Mouse (Mus musculus): ENCODE results near the gene C5ar2.
"Not testable (repeated sequence)": the region's sequence is repeated elsewhere in the genome, so short reads cannot be mapped to it uniquely, and the experiment has no call there.

C5ar2 gene

GRCm38 (mm10) chr7:16255963-16256362 is 12.0 kb upstream of the C5ar2 start:
- not testable (repeated sequence) for DNase-seq

GRCm38 (mm10) chr7:16254195-16254594 is 10.2 kb upstream of the C5ar2 start:
- no peak for DNase-seq

DNA sequence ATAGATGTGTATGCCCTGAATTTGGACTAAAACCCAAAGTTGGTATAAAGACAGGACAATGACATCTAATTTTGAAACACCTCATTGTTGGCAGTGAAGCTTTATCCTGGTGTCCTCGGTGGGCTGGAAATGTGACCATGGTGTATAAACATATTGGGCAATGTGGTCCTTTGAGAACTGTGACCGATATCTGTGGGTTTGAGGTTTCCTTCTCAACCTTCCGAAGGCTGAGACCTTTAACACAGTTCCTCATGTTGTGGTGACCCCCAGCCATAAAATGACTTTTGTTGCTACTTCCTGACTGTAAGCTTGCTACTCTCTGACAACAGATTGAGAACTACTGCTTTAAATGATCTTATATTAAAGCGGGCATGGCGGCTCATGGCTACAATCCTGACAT is 6.7 kb upstream of the C5ar2 start:
- DNase-seq, result no peak

DNA sequence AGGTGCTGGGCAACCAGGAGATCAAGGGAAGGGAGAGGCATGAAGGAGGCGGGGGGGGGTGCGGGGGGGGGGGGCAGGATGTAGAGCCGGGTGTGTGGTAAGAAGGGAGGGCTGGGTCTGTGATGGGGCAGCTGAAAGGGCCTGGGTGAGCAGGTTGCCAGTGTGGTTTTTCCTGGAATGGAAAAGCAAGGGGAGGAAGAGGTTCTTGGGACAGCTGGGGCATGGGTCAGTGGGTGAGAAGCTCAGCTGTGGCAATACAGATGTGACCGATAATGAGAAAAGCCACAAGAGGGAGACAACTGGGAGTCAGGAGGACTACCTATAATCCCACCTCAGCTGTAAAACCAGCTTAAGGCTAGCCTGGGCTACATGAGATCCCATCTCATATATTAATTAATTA is 2.0 kb upstream of the C5ar2 start:
- no peak for DNase-seq

GRCm38 (mm10) chr7:16242198-16242597 is 1.8 kb downstream of the C5ar2 start:
- no peak for DNase-seq

- DNase-seq, result no peak
These were observed 2.2 kb downstream of the C5ar2 start for GRCm38 (mm10) chr7:16241787-16242186.

DNA sequence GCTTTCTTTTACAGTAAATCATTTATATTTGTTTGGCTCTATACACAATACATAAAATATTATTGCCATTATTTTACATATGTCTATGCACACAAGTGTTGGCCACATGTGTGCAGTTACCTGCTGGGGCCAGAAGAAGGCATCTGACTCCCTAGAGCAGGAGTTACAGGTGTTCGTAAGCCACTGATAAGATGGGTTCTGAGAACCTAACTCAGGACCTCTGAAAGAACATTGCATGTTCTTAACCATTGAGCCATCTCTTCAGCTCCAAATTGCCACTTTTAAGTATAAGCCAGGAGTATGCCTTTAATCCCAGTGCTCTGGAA is 3.0 kb downstream of the C5ar2 start:
- DNase-seq, result no peak

GRCm38 (mm10) chr7:16240281-16240977 is 3.5 kb downstream of the C5ar2 start:
- DNase-seq, result no peak

- no peak for DNase-seq
These were observed 4.4 kb downstream of the C5ar2 start for GRCm38 (mm10) chr7:16239554-16239997.

DNA sequence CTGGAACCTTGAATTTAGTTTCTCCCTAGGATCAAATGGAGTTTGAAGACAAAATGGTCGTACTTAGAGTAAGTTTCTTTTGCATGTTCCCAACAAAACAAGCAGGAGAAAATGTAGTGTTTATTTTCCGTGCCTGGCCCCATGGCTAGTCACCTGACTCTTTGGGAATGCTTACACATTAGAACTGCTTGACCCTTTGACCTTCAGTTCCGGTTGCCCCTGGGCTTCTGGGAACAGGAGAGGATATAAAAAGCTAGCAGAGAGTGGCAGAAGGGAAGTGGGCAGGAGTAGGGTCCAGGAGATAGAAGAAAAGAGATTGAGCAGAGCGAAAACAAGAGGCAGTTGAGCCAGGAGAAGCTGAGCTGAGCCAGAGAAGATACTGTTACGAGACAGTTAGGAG is 14.1 kb downstream of the C5ar2 start:
- DNase-seq, result no peak

- DNase-seq, result peak; percentile 98
These were observed 22.2 kb downstream of the C5ar2 start, which contains the start of gene Dhx34 for GRCm38 (mm10) chr7:16221582-16222272. Gene Dhx34, minus strand, starts transcription at chr7:16222037.

DNA sequence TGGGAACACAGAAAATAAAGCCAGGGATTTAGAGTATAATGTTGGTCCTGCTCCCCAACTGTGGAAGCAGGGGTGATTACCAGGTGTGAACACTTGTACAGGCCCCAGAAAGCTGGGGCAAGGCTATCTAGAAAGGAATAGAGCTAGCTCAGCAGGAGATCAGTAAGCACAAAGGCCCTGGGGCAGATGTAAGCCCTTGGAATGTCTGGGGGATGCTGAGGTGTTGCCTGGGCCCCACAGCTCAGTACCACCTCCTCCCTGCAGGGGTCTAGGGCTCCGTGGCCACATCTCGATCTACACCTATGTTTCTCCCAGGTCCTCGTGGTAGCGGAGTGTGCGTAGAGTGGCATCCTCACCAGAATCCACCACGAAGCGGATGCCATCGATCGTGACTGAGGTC is 30.0 kb downstream of the C5ar2 start:
- no peak for DNase-seq

GRCm38 (mm10) chr7:16213196-16213595 is 30.8 kb downstream of the C5ar2 start:
- no peak for DNase-seq

DNA sequence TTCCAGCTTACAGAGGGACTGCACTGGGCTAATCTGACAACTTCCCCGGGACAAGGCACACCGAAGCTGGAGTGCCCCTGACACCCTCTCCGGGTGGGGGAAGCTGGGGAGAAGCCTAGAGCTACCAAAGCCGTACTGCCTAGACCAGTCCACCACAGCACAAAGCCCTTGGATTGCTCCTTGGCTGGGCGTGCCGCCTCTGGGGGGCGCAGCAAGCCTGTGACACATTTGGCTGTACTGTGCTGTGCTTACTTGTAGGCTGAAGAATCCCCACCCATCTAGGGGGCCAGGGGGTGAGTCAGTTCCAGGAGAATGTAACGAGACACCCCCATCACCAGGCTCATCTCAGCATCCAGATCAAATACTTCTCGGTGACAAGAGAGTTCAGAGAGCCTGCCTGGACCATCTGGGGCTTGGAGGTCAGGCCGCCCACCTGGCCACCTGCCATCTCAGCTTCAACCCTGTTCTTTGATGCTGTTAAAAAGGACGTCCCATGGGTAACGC is 33.0 kb downstream of the C5ar2 start:
- peak; percentile 28 to 34 for DNase-seq

DNA sequence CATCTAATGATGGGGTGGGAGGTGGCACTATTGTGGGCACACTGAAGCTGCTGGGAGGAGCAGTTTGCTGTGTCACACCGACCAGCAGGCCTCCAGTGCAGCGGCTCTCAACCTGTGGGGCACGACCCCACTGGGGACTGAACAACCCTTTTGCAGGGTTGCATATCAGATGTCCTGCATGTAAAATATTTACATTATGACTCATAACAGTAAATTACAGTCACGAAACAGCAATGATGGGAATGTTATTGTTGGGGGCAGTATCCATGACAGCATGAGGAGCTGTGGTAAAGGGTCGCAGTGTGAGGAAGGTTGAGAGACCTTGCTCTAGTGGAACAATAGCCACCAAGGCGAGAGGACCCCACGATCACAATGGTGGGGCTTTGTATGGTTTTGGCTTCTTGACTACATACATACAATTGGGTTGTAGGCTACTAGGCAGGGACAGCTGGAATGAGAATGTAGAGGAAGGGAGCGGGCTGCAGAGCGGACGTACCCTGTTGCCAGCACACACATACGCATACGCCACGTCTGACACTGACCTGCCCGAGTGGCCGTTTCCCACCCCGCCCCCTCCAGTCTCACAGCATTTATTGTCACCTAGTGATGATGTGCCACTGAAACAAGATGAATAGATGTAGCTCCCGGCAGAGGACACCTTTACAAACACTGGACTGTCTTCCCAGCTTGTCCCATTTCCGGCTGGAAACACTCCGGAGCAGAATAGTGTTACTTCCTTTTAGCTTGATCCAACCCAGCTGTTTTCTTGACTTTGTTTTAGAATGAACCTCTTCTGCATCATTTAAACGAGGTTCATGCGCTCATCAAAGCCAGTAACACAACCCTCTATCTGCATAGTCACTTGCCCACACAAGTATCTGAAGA is 34.9 kb downstream of the C5ar2 start:
- no peak for DNase-seq

- DNase-seq, result no peak
These were observed 36.5 kb downstream of the C5ar2 start for GRCm38 (mm10) chr7:16207496-16207895.

DNA sequence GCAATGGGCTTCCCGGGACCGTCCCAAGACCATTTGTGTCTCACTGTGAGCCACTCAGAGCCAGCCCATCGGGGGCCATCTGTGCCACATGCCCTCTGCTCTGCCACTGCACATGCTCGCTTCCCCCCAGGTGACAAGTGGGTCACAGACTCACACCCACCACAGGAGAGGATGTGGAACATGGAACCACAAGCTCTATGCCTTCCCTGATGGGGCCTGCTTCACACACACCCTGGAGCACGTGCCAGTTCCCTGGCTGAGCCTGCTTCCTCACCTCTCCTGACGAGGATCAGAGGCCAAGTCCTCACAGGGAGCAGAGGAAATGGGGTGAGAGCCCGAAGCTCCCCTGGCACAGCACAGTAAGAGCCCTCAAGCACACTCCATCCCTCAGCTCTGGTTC is 36.9 kb downstream of the C5ar2 start:
- DNase-seq, result peak; percentile 23 to 32

DNA sequence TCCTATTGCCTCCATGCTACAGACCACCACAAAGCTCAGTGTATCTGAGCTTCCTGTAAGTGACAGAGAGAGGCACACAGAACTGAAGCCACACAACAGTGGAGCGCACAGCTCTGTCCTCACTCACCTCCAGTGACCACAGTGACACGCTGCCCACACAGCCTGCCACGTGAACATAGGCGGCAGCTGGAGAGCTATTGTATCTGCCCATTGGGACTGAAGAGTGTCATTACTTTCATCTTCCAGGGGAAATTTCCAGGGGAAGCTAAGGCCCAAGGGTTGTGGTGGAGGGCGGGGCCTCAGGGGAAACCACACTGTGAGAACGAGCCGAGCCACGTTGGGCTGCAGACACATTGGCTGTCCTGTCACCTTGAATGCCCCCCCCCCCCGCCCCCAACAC is 39.2 kb downstream of the C5ar2 start:
- no peak for DNase-seq

GRCm38 (mm10) chr7:16203505-16203903 is 40.5 kb downstream of the C5ar2 start:
- no peak for DNase-seq

GRCm38 (mm10) chr7:16202756-16203504 is 41.0 kb downstream of the C5ar2 start:
- DNase-seq, result no peak

GRCm38 (mm10) chr7:16201136-16201535 is 42.8 kb downstream of the C5ar2 start:
- no peak for DNase-seq

DNA sequence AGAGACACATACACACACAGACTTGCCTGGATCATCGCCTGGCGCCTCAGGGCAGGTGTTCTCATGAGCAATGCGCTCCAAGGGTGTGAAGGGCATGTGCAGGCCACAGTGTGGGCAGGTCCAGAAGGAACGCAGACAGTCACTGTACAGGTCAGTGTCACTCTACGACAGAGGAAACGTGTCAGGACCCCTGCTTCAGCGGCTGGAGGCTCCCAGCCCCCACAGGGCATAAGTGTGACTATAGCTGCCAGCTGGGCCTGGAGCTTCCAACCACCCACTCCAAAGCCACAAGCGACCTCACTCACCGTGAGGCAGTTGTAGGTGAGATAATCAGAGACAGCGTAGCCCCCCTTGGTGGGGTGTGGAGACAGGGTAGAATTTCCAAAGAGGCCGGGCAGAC is 45.4 kb downstream of the C5ar2 start:
- no peak for DNase-seq

- no peak for DNase-seq
These were observed 46.8 kb downstream of the C5ar2 start for GRCm38 (mm10) chr7:16197166-16197565.
